Mouse (Mus musculus) liver, adult (tissue): ENCODE measurements around the gene Gm20388.

Experiments used
- GATA4 ChIP-seq: IDR thresholded peaks from 2 replicates; pipeline ENCODE4 v1.6.1; 2014; ENCODE audit warnings: mild to moderate bottlenecking, low read length; ENCODE audit not compliant: insufficient replicate concordance

The Gm20388 gene

GRCm38 (mm10) chr8:122573577-122573976, 2662.9 kb downstream of the Gm20388 start:
- TF ChIP-seq GATA4: no peak

- no peak for TF ChIP-seq GATA4
Measured at GRCm38 (mm10) chr8:122574264-122574663, 2663.6 kb downstream of the Gm20388 start.

GRCm38 (mm10) chr8:122574667-122575251, 2664.1 kb downstream of the Gm20388 start:
- no peak for TF ChIP-seq GATA4

GRCm38 (mm10) chr8:122575286-122575685, 2664.6 kb downstream of the Gm20388 start:
- TF ChIP-seq GATA4: no peak

GRCm38 (mm10) chr8:122575735-122576647, 2665.3 kb downstream of the Gm20388 start:
- no peak for TF ChIP-seq GATA4

- no peak for TF ChIP-seq GATA4
Measured at GRCm38 (mm10) chr8:122576648-122577022, 2666.0 kb downstream of the Gm20388 start, which contains the start of gene Aprt. Gene Aprt (minus strand): TSS chr8:122576909.

- TF ChIP-seq GATA4: no peak
Measured at GRCm38 (mm10) chr8:122577116-122577515, 2666.5 kb downstream of the Gm20388 start.

- TF ChIP-seq GATA4: no peak
Measured at GRCm38 (mm10) chr8:122579196-122579595, 2668.6 kb downstream of the Gm20388 start.

GRCm38 (mm10) chr8:122580926-122581325, 2670.3 kb downstream of the Gm20388 start:
- no peak for TF ChIP-seq GATA4

GRCm38 (mm10) chr8:122584981-122585380, 2674.3 kb downstream of the Gm20388 start:
- no peak for TF ChIP-seq GATA4

- TF ChIP-seq GATA4: no peak
Measured at GRCm38 (mm10) chr8:122585411-122585891, 2674.8 kb downstream of the Gm20388 start.

- TF ChIP-seq GATA4: no peak
Measured at GRCm38 (mm10) chr8:122586171-122586570, 2675.5 kb downstream of the Gm20388 start.

- no peak for TF ChIP-seq GATA4
Measured at GRCm38 (mm10) chr8:122586749-122587148, 2676.1 kb downstream of the Gm20388 start.

GRCm38 (mm10) chr8:122593240-122593639, 2682.6 kb downstream of the Gm20388 start:
- no peak for TF ChIP-seq GATA4

GRCm38 (mm10) chr8:122593783-122594507, 2683.3 kb downstream of the Gm20388 start:
- TF ChIP-seq GATA4: no peak

GRCm38 (mm10) chr8:122596031-122596430, 2685.4 kb downstream of the Gm20388 start:
- TF ChIP-seq GATA4: no peak

GRCm38 (mm10) chr8:122600666-122601065, 2690.0 kb downstream of the Gm20388 start:
- TF ChIP-seq GATA4: no peak
